Mouse (Mus musculus) brain, embryonic 18.5 days (tissue): Measurements from ENCODE around the gene Gm5460.

ENCODE experiments used
- DNase-seq: peaks from one replicate; pipeline ENCODE4 v3.0.0-alpha.2; 2012; ENCODE audit warnings: low read depth, low spot score

Gm5460 gene

DNA sequence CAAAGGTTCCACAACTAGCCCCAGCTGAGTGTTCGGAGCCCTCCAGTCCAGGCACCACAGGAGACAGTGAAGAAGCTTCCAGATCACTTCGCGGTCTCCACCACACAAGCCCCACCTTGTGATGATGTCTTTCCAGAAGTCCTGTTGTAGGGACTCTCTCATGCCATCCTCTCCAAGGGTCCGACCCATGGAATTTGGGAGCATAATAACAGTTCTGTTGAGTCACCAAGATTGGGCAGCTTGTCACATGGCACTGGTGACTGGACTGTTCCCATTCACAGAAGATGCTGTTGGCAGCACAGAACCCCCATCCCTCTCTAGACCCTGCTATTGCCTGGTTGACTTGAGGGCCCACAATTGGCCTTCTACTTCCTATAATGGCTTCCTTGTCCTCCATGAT, at the start of gene Gm5460:
Gene Gm5460, plus strand, starts transcription at position 378 of the 400 bp plus-strand sequence.
- no peak for DNase-seq

- DNase-seq = no peak
Measured at GRCm38 (mm10) chr14:33972679-33973078, 43.9 kb upstream of the Gm5460 start.

DNA sequence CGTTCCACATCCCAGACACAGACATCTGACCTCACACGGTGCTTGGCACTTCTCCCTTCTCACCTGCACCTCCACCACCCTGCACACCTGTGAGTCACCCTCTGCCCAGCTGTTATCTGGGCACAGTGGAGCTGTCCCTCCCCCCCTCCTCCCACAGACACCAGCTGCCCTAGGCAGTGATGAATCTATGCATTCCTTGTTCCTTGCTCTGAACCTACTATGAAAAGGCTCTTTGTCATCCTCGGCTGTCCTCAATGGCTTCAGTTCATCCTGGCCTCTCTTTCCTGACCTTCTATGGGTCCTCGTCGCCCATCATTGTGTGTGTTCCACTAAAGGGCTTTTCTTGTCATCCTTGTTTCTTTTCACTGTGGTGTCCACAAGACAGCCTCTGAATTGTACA, 41.8 kb upstream of the Gm5460 start:
- no peak for DNase-seq

DNA sequence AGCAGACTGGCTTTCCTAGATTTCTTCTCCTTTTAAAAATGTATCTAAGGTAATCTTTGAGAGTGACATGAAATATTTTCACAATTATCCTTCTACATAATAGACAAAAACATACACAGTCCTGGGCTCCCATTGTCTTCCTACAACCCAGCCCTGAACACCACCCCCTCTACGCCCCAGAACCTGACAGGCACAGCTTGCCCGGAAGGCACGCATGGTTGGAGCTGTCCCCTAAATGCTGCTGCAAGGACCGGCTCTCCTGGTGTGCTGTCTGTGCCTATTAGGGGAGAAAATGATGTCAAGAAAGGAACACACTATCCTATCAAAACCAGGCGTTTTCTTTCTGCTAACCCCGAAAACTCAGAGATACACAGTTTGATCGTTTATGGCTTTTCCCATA, 38.8 kb upstream of the Gm5460 start:
- no peak for DNase-seq

GRCm38 (mm10) chr14:33978604-33979059, 37.9 kb upstream of the Gm5460 start, which contains the start of gene Zfp488:
Gene Zfp488, minus strand, starts transcription at chr14:33978764.
- no peak for DNase-seq

DNA sequence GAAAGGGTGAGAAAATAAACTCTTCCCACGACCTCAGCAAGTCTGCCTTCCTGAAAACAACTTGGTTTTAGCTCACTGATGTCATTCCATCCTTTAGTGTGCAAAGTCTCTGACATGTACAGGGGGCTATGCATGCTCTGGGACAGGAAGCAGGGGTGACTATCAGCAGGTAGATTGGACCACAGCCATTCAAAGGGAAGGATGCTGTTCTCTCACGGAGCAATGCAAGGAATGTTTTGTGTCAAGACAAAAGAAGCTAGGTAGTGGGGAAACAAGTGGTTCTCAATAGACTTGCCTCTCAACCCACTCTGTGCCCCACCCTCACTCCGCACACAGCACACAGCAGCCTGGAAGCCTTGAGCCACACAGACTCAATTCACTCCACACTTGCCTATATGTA, 27.4 kb upstream of the Gm5460 start:
- no peak for DNase-seq

DNA sequence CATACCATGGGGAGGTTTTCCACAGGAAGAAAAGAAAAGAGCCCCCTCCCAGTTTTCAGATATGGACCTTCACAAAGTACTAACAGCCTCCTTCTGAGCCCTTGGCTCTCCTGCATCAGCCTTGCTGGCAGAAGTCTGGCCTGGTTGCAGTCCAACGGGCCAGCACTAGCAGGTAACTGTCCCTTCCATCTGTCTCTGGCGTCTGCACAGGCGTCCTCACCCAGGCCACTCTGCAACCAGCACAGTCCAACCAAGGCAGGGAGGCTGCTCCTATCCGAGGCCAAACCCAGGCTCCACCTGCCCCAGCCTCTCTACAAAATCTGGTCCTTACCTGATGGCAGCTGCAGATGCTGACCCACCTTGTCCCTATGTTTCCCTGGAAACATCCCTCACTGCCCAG, 24.6 kb upstream of the Gm5460 start:
- DNase-seq = no peak

DNA sequence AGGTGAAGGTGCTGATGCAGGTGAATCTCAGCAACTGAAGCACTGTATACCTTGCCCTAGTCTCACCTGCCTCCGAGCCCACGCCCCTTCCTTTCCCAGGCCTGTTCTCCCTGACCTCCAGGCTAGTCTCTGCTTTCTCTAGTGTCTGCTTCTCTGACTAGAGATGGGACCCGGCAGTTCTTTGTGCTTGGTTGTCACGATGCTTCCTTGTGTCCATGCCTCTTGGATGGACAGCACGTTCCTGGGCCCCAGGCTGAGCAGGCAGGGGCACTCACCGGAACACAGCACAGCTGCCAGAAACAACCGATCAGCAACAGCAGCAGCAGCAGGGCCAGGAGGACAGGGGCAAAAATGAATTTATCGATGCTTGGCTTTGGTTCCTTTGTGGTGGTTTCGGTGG, 23.5 kb upstream of the Gm5460 start:
- no peak for DNase-seq

DNA sequence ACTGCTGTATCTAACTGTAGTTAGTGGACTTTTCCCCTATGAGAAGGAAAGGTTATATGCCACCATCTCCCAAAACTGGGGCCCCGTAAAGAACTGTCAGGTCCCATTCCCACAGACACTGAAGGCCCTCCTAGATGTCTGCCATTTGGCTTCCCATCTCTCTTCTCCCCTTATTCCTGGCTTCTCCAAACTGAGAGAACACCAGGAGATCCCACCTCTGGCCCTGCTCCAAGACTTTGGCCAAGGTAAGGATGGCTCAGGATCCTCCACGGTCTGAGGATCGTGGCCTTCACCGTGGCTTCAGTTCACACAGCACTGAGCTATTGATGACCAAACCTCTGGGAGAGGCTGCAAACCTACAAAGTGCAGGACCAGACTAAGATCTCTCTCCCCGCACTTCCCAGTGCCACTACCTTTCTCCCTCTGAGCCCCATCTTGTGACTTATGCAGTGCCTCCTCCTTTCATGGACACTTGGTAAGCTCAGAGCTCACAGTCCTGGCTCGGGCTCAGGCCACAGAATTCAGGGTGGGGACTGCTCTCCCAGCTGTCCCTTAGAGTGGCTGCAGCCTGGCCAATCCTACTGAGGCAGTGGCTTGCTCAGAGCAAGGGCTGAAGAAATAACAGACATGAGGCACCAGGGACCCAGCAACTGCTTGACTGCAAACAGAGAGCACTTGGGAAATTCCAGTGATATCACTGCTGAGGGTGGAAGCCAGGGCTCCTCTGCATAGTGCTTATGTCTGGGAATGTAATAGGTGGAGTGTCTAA, 22.9 kb upstream of the Gm5460 start:
- DNase-seq = no peak

- no peak for DNase-seq
Measured at GRCm38 (mm10) chr14:33997427-33997826, 19.1 kb upstream of the Gm5460 start.

GRCm38 (mm10) chr14:34000076-34000475, 16.5 kb upstream of the Gm5460 start:
- DNase-seq = no peak

DNA sequence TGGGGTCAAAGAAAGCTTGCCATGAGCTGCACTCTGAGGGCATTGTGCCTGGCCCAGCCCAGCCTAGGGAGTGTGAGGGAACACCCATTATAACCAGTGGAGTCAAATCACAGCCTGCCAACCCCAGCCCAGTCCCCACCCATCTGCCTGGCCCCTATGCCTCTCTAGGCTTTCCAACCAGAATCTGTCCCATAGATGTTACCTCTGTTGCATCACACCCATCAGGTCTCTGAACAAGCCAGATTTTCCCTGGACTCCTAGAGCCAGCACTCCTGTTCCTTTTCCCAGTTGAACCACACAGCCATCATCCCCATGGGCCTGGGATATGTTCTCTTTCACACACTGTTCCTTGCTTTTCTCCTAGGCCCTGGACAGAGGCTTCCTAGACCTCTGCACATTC, 15.1 kb upstream of the Gm5460 start:
- no peak for DNase-seq

- DNase-seq = no peak
Measured at GRCm38 (mm10) chr14:34002358-34002757, 14.2 kb upstream of the Gm5460 start.

GRCm38 (mm10) chr14:34015063-34015462, 1.5 kb upstream of the Gm5460 start, which contains the start of gene Gm30083:
Gene Gm30083, minus strand, starts transcription at chr14:34015182.
- DNase-seq = no peak

DNA sequence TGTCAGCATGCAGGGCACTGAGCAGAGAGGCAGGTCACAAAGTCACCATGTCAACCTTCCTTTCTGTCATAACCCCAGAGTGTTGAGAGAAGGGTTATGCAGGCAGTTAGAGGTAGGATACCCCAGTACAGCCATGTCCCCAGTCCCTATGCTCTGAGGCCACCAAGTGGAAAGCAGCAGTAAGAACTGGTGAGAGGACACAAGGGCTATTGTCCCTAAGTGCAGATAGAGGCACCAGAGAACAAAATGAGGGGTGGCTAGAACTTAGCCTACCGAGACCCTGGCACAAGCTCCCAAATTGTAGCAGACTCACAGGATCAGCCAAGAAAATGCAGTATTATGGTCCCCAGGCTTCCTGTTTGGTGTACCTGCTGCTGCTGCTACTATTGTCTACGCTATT, 380 bp downstream of the Gm5460 start:
- DNase-seq = no peak

- no peak for DNase-seq
Measured at GRCm38 (mm10) chr14:34026710-34027109, 10.2 kb downstream of the Gm5460 start.

DNA sequence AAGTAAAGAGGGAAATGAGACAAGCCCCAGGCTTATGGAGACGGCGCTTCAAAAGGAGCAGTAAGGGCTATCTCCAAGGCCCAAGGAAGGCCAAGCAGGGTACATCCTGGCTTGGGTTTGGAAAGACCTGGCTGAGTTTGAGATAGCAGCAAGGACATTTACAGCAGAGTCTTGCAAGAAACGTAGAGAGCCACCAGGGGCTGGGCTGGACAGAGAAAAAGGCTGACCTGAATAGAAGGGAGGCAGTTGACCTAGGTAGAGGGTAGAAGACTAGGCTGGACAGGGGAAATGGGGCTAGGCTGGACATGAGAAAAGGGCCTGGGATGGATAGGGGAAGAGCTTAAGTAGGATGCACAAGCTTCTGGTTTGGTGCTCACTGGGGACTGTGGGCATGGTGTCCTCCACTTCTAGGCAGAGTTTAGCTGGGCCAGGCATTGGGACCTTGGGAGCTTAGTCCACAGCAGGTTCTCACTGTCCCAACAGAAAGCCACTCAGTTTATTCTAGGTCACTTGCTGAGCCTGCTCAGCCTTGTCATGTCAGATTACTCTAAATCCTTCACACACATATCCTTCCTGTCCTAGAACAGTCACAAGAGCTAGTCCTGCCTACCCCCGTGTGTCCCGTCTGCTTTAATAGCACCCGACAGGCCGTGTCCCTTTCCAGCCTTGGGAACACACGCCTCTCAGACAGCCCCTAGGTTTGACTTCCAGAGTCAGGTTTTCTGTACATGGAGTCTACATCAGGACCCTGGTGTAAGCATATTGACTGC, 17.5 kb downstream of the Gm5460 start:
- DNase-seq = no peak

DNA sequence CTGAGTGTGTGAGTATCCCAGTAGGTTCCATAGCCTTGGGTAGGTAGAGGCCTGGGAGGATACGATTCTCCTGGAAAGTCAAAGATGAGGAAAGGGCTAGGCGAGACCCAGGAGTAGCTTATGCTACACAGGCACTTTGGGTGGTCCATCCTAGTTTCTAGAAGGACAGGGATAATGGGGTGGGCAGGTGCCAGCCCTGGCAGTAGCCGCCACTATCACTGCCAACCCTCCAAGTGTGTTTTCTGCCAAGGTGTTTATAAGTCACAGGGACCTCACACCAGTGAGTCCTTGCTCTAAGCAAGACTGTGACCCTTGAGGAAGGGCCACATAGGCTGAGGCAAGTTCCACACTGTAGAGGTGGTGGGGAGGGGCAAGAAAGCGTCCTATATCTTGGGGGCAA, 24.7 kb downstream of the Gm5460 start:
- no peak for DNase-seq

- no peak for DNase-seq
Measured at GRCm38 (mm10) chr14:34043341-34043740, 26.8 kb downstream of the Gm5460 start.

GRCm38 (mm10) chr14:34050101-34050779, 33.7 kb downstream of the Gm5460 start:
- peak; percentile 24 for DNase-seq

DNA sequence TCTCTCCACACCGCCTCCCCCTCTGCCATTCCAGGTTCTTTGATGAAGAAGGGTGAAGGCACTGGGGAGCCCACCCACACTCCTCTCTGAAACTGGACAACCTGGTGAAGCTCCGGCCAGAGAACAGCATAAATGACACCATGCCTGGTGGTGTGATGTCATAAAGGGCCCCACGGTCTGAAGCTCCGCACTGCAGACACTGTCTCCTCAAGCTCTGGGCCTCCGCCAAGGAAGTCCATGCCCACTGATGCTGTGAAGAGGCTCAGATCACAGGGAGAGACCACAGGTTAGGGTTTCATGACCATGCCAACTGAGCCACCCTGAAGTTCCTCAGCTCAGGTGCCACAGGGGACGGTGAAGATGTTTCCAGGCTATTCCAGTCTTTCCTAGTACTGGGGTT, 36.0 kb downstream of the Gm5460 start, which contains the start of gene Antxrl:
Gene Antxrl, plus strand, starts transcription at position 192 of the 400 bp plus-strand sequence.
- DNase-seq = no peak

DNA sequence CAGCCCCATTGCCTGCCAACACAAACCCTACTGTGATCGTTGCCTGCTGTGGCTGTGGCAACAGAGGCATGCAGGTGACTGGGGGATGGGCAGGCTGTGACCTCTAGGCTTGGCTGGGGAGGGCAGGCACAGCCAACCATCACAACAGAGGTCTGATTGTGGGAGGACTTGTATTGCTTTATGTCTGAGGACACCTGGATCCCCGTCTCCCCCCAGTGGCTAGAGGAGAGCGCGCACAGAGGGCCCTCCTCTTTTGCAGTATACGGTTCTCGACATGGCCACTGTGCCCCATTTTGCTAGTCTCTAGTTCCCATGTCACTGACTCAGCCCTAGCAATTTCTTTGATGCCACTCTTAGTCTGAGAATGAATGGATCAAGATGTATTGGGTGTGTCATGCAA, 55.1 kb downstream of the Gm5460 start:
- no peak for DNase-seq
